Mouse (Mus musculus) layer of hippocampus, adult 8-10 months (tissue): ENCODE data around the gene Naa80. TPM values are rescaled to one million over a fixed set of nuclear protein-coding genes. Genes with fewer than 3 reads are reported as not detected.

Experiments used
- DNase-seq, 2 experiments: peaks; one replicate each; pipeline ENCODE4 v3.0.0; 2022; ENCODE audit warnings: low spot score in 2 of 2
- total RNA-seq, 4 experiments: library from RNA; stranded (reverse); gene quantifications; 2 replicates each; pipeline ENCODE4 v1.2.4; 2022

The Naa80 gene
- 10 to 100 TPM; 11.8 to 18.4 (median 15.4) TPM for total RNA-seq

DNA sequence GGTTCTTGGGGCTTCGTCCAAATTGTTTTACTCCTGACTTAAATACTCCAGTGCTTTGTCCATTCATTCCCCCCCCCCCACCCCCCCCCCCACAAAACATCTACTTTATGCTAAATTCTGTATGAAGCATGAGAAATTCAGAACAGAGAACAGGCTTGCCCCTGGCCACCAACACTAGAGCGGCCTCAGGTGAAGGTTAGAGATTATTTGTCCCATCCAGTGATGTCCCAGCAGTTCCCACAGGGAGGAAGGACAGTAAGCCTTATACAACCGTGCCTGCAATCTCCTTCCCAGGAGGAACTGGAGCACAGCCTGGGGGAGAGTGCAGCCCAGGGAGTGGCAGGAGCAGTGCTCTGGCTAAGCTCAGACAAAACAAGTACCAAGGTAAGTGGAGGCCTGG, at the start of gene Naa80:
Gene Naa80, plus strand, starts transcription at position 301 of the 400 bp plus-strand sequence.
- no peak for DNase-seq

- peak; percentile 95 to 97 for DNase-seq
Measured at GRCm38 (mm10) chr9:107533791-107534407, 44.8 kb upstream of the Naa80 start, which contains the start of gene Tmem115. Tmem115 (plus strand) TSS chr9:107533945.

- no peak for DNase-seq
Measured at GRCm38 (mm10) chr9:107534408-107535202, 44.1 kb upstream of the Naa80 start.

GRCm38 (mm10) chr9:107538231-107538630, 40.5 kb upstream of the Naa80 start:
- DNase-seq, result peak in 1 of 2 experiments; percentile 62

GRCm38 (mm10) chr9:107538711-107539110, 40.0 kb upstream of the Naa80 start:
- DNase-seq, result no peak

DNA sequence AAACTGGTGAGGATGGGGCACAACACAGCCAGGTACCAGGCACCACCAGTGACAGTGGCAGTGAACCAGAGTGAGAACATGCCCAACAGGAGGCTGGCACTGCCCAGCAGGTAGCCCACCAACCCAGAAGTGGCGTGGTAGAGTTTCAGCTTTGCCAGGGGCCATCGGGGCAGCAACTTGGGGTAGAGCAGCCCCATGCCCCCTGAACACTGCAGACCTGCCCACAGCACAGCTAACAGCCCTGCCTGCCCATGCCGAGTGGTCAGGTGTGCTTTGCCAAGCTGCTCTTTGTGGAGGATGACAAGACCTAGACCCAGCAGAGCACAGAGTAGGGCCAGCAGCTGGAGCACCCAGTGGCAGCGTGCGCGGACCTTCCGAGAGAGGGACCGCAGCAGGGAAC, 38.7 kb upstream of the Naa80 start:
- DNase-seq, result no peak

DNA sequence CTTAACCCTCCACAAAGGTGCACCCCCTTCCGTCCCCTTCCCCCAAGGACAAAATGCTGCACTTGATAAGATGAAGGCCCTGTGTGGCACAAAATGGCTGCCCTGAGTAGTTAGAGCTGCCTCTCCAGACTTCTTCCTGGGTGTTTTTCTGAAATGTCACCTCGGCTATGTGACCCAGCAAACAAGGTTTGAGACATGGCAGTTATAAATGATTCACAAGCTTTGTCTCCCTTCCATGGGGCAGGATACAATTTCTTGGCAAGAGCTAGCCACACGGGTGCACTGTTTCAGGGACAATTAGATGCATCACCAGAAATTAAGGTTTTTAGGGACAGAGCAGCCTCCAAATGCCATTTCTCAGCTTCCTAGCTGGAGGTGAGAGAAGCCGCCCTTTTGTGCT, 38.3 kb upstream of the Naa80 start:
- no peak for DNase-seq

DNA sequence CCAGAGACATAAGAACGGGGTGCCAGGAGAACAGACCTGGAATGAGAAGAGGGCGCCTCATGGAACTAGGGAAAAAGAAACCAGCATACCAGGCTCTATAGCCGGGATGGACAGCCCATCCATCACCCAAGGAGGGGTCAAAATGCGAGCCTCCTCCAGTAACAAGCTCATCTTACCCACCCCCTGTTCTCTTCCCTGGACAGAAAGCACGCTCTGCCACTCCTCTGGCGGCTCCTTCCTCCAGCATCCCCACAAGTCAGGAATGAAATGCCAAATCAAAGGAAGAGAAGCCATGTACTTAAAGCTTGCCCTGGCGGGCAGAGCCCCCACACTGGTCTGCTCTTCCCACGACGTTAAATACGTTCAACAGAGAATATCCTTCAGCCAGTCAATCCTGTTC, 37.7 kb upstream of the Naa80 start:
- DNase-seq, result no peak

DNA sequence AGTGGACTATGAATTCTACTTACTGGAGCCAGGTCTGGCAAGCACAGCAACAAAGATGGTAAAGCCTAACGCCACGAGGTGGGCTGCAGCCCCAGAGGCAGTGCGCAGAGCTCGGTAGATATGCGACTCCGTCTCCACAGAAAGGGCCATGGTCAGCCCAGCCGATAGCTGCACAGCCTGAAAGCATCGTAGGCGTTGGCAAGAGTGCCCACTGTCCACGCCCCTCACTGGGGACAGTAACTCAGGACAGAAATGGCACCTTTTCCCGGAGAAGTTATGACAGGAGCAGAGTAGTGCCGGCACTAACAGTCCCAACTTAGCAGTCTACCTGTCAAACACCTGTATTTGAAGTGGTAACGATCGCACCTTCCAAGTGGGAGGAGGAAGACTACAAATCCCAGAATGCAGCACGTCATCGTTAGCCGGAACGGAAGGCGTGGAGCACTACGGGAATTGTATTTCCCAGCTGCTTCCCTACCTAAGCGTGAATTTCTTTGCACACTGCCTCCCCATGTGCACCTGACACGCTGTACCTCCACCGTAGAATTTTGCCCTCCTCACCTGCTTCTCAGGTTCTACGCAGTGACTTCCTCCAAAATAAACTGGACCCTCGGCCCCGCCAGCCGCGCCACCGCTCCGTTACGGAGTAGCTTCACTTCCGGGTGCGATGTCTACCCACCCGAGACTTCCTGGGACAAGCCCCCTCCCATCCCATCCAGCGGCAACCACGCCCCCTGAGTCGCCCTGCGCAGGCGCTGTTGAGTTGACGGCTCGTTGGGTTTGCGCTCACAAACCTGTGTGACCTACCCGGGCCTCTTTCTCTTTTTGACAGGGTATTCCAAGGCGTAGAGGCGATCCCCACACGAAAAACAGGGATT, 37.0 kb upstream of the Naa80 start, which contains the start of the genes Cyb561d2 and Nprl2:
Gene Cyb561d2, minus strand, starts transcription at position 720 of the 878 bp plus-strand sequence.
Gene Nprl2, plus strand, starts transcription at position 753 of the 878 bp plus-strand sequence.
- DNase-seq, result peak; percentile 93 to 94

DNA sequence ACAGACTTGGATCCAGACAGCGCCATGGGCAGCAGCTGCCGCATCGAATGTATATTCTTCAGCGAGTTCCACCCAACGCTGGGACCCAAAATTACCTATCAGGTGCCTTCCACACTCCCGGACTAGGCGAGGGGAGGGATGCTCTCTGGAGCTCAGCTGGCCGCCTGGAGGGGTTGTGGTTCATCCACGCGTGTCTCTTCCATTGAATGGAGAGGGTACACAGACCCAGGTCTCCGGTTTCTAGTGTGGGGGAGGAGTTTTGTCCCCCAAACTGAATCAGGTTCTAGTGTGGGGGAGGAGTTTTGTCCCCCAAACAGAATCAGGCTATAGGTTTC, 36.4 kb upstream of the Naa80 start:
- no peak for DNase-seq

DNA sequence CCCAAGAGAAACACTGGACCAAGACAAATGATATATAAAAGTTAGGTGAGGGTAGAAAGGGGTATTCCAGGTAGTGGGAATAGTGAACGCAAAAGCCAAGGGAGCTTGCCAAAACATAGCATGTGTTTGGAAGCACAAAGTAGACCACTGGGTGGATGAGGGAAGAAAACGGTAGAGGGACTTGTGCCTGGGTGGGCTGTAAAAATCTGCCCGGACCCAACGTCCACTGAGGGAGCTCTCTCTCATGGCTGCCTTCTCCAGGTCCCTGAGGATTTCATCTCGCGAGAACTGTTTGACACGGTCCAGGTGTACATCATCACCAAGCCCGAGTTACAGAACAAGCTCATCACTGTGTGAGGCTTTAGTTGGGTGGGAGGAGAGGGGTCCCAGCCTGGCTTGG, 36.0 kb upstream of the Naa80 start:
- no peak for DNase-seq

DNA sequence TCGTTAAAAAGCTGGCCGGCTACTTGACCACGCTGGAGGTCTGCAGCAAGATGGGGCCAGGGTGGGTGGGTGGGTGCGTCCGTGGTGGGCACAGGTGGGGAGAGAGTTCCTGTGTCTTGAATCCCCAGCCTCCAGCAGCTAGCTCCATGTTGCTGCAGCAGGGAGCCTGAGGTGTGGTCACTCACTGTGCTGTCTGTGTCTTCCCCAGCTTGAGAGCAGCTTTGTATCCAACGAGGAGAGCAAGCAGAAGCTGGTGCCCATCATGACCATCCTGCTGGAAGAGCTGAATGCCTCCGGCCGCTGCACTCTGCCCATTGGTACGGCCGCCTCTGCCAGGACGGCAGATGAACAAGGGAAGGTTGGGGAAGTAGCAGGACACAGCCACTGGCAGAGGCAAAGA, 35.4 kb upstream of the Naa80 start:
- DNase-seq, result no peak

DNA sequence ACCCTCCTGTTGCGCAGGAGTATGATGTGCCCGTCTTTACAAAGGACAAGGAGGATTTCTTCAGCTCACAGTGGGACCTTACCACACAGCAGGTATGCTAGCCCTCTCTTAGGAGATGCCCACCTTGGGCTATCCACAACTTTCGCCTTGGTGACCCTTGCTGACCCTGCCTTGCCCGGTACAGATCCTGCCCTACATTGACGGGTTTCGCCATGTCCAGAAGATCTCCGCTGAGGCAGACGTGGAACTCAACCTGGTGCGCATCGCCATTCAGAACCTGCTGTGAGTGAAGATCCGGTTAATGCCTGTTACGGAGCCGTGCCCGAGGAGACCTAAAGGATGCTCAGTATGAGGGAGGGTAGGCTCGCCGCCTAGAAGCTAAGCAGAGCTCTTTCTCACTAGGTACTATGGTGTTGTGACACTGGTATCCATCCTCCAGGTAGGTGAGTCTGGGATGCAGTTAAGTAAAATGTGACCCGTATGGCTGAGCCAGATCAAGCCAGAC, 34.4 kb upstream of the Naa80 start:
- no peak for DNase-seq

DNA sequence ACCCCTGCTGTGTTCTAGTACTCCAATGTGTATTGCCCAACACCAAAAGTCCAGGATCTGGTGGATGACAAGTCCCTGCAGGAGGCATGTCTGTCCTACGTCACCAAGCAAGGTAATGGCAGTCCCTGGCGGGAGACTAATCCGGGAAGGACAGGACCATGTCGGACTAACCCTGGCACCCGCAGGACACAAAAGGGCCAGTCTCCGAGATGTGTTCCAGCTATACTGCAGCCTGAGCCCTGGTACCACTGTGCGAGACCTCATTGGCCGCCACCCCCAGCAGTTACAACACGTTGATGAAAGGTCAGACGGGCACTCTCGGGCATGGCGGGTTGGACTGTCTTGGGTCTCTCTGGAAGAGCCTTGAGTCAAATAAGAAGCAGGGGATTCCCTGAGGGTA, 34.0 kb upstream of the Naa80 start:
- DNase-seq, result no peak

- no peak for DNase-seq
Measured at GRCm38 (mm10) chr9:107545199-107545598, 33.5 kb upstream of the Naa80 start.

GRCm38 (mm10) chr9:107545602-107546001, 33.1 kb upstream of the Naa80 start:
- DNase-seq, result peak in 1 of 2 experiments; percentile 78

GRCm38 (mm10) chr9:107547026-107547425, 31.7 kb upstream of the Naa80 start, which contains the start of gene Zmynd10:
Zmynd10 (plus strand) TSS chr9:107547298.
- DNase-seq, result peak; percentile 87 to 88

- no peak for DNase-seq
Measured at GRCm38 (mm10) chr9:107547957-107548356, 30.7 kb upstream of the Naa80 start.

- no peak for DNase-seq
Measured at GRCm38 (mm10) chr9:107548820-107549219, 29.9 kb upstream of the Naa80 start.

DNA sequence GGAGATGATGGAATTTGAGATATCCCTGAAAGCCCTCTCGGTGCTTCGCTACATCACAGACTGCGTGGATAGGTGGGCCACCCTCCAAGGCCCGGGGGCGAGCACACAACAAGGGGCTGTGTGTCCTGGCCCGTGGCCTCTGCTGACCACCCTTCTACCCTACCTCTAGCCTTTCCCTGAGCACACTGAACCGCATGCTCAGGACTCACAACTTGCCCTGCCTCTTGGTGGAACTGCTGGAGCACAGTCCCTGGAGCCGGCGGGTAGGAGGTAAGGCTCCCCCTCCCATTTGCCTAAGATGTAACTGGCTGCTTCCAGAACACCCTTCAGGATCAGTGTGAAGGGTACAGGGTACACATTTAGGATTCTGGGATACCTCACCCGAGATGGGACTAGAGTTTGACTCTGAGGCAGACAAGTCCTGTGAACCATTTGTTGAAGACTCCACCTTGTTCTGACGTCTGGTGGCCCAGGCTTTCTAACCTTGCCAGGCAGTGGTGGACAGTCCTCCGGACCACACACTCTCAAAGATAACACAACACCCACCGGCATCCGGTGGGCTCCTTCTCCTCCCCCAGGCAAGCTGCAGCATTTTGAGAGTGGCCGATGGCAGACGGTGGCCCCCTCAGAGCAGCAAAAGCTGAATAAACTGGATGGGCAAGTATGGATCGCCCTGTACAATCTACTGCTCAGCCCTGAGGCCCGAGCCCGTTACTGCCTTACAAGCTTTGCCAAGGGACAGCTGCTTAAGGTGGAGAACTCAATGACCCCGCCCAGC, 29.2 kb upstream of the Naa80 start:
- no peak for DNase-seq
